13 mouse cellular contexts compared by ENCODE assay signal in genomic region chr13:20204165-20204564, GRCm38 (mm10).
"Had no signal": no experiment of that assay in that cellular context is flagged by ENCODE, and none has a peak within 500 bp of the region (broad histone marks: within the 10 kb centered on the region; RNA-seq: fewer than 3 reads in every experiment).

No protein-coding gene starts in this region.

- H3K4me2 ChIP-seq: limb, embryonic 15.5 days; liver, embryonic 13.5 days had no signal

- DNase-seq: kidney, adult 11 months; kidney, adult 9 months; kidney, postnatal 36 days; left cerebral cortex, postnatal 4 days; liver, embryonic 13.5 days; liver, postnatal 0 days; lung, postnatal 36 days; right cerebral cortex, postnatal 14 days; thymus, adult 18-20 months; thymus, postnatal 14 days had no signal

- H3K4me1 ChIP-seq: limb, embryonic 15.5 days; liver, embryonic 13.5 days had no signal

- H3K27ac ChIP-seq: kidney, postnatal 0 days; limb, embryonic 15.5 days; liver, embryonic 13.5 days had no signal

- H3K36me3 ChIP-seq: limb, embryonic 15.5 days; liver, embryonic 13.5 days had no signal

- ATAC-seq: liver, postnatal 0 days had no signal

- H3K4me3 ChIP-seq: layer of hippocampus, adult 2 months; limb, embryonic 15.5 days; liver, embryonic 13.5 days had no signal

- H3K27me3 ChIP-seq: limb, embryonic 15.5 days; liver, embryonic 13.5 days had no signal

- H3K9me3 ChIP-seq: limb, embryonic 15.5 days; liver, embryonic 13.5 days had no signal

- H3K9ac ChIP-seq: limb, embryonic 15.5 days; liver, embryonic 13.5 days; liver, postnatal 0 days had no signal
